Mouse (Mus musculus): ENCODE measurements around the gene Cfap57. TPM values are rescaled to one million over a fixed set of nuclear protein-coding genes. Genes with fewer than 3 reads are reported as not detected.
"Not testable (repeated sequence)": the region's sequence is repeated elsewhere in the genome, so short reads cannot be mapped to it uniquely, and the experiment has no call there.

The Cfap57 gene
- polyA plus RNA-seq, 1 experiment from 2014 or later: 2.3 TPM

GRCm38 (mm10) chr4:118548130-118548480 lies 72.5 kb downstream of the Cfap57 start:
- ATAC-seq (ENCODE audit: low FRiP score); H3K27me3 ChIP-seq; H3K27ac ChIP-seq; H3K9ac ChIP-seq; H3K4me3 ChIP-seq; H3K9me3 ChIP-seq; H3K4me2 ChIP-seq; H3K36me3 ChIP-seq: not testable (repeated sequence)
- 91% methylated on average over 10 of the region's 10 CpGs for WGBS
- H3K4me1 ChIP-seq (replicated peaks): peaks cover 10% of the 10 kb centered on the region

DNA sequence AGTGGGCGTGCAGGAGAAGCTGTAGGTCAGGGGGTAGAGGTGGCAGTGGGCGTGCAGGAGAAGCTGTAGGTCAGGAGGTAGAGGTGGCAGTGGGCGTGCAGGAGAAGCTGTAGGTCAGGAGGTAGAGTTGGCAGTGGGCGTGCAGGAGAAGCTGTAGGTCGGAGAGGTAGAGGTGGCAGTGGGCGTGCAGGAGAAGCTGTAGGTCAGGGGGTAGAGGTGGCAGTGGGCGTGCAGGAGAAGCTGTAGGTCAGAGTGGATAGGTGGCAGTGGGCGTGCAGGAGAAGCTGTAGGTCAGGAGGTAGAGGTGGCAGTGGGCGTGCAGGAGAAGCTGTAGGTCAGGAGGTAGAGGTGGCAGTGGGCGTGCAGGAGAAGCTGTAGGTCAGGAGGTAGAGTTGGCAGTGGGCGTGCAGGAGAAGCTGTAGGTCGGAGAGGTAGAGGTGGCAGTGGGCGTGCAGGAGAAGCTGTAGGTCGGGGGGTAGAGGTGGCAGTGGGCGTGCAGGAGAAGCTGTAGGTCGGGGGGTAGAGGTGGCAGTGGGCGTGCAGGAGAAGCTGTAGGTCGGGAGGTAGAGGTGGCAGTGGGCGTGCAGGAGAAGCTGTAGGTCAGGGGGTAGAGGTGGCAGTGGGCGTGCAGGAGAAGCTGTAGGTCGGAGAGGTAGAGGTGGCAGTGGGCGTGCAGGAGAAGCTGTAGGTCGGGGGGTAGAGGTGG lies 73.0 kb downstream of the Cfap57 start:
- not testable (repeated sequence) for H3K4me2 ChIP-seq; H3K9me3 ChIP-seq; H3K4me3 ChIP-seq; H3K36me3 ChIP-seq; ATAC-seq (ENCODE audit: low FRiP score); H3K27ac ChIP-seq; H3K27me3 ChIP-seq; H3K9ac ChIP-seq
- 90% methylated on average over 23 of the region's 23 CpGs for WGBS
- H3K4me1 ChIP-seq (replicated peaks): peaks cover 14% of the 10 kb centered on the region

GRCm38 (mm10) chr4:118544441-118545127 lies 76.0 kb downstream of the Cfap57 start:
- no peak overlapping the region for H3K27ac ChIP-seq
- no peak overlapping the region for H3K9ac ChIP-seq
- H3K9me3 ChIP-seq: peaks cover 3% of the 10 kb centered on the region
- peaks cover 15% of the 10 kb centered on the region for H3K27me3 ChIP-seq
- 81% methylated on average over 14 of the region's 14 CpGs for WGBS
- H3K36me3 ChIP-seq: no peaks in the 10 kb centered on the region
- peak overlapping the region; percentile 57; the same call in 1 of the 2 replicates for H3K4me2 ChIP-seq
- peaks cover 14% of the 10 kb centered on the region for H3K4me1 ChIP-seq (replicated peaks)
- no peak for ATAC-seq (ENCODE audit: low FRiP score)
- H3K4me3 ChIP-seq: no peak overlapping the region

DNA sequence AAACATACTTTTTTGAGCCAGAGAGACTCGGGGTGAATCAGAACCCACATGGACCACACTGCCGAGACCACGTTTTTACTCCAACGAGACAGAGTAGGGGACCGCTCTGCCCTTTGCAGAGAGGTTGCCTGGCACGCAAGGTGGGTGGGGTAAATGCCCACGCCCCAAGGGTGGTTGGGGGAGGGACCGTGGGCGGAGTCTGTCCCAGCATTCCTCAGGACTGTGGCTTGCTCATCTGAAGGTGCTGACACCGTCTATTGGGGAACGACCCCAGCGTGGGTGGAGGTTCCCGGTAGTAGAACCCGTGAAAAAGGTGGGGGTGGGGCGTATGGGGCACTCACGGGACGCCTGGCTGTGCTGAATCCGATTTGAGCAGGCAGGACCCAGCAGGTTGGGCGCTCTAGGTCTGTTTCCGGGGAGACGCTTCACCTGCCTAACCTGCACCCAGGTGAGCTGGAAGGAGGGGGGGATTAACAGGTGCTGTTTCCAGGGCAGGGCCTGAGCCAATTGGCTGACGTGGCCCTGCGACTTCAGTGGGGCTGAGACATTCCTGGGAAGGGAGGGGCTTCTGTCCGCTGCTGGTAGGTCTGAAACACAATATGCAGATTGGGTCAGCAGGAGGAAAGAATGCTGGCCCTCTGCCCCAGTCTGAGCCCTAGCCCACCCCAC lies 76.9 kb downstream of the Cfap57 start, which contains the start of gene Tmem125:
Gene Tmem125 (minus strand): TSS at position 453 of the 669 bp plus-strand sequence.
- Histone ChIP-seq H3K27me3 (peaks cover 15% of the 10 kb centered on the region), H3K27ac (no peak within 1 kb of the TSS), H3K9ac (peak within 1 kb of the TSS; percentile 51; the same call in 1 of the 2 replicates), H3K36me3 (no peaks in the 10 kb centered on the region), H3K4me3 (peak within 1 kb of the TSS; percentile 29), H3K4me1 (replicated peaks) (peaks cover 14% of the 10 kb centered on the region), H3K9me3 (peaks cover 3% of the 10 kb centered on the region), H3K4me2 (peak within 1 kb of the TSS; percentile 57)
- WGBS: 2% methylated on average over 24 of the region's 24 CpGs
- peak; percentile 68 for ATAC-seq (ENCODE audit: low FRiP score)

DNA sequence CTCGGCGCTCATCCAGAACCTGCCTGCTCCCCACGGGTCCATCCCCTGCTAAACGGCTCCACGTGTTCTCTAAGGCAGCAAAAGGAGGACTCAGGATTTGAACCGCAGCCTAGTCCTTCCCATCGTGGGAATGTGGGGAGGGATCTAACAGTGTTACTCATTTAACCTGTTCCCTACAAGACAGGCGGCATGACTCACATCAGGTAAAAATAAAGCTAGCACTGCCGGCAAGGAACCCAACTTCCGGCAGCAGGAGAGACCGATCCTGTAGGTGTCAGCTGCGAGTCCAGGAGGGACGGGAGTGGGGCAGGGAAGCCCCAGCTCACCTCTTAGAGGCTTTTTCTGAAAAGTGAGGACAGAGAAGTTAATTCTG lies 77.4 kb downstream of the Cfap57 start:
- Histone ChIP-seq H3K27me3 (peaks cover 15% of the 10 kb centered on the region), H3K4me1 (replicated peaks) (peaks cover 14% of the 10 kb centered on the region), H3K4me3 (peak overlapping the region; percentile 29), H3K36me3 (no peaks in the 10 kb centered on the region), H3K9me3 (peaks cover 3% of the 10 kb centered on the region), H3K9ac (no peak overlapping the region), H3K4me2 (peak overlapping the region; percentile 57), H3K27ac (no peak overlapping the region)
- 23% methylated on average over 13 of the region's 13 CpGs for WGBS
- no peak for ATAC-seq (ENCODE audit: low FRiP score)

GRCm38 (mm10) chr4:118542510-118543157 lies 77.9 kb downstream of the Cfap57 start:
- Histone ChIP-seq H3K9me3 (peaks cover 3% of the 10 kb centered on the region; the same call in 1 of the 2 replicates), H3K36me3 (no peaks in the 10 kb centered on the region), H3K4me1 (replicated peaks) (peaks cover 14% of the 10 kb centered on the region), H3K9ac (no peak overlapping the region), H3K4me3 (no peak overlapping the region), H3K27ac (no peak overlapping the region), H3K4me2 (peak overlapping the region; percentile 57; the same call in 1 of the 2 replicates), H3K27me3 (peaks cover 15% of the 10 kb centered on the region)
- WGBS: 57% methylated on average over 9 of the region's 9 CpGs
- no peak for ATAC-seq (ENCODE audit: low FRiP score)

- peaks cover 15% of the 10 kb centered on the region for H3K27me3 ChIP-seq
- no peak overlapping the region for H3K4me3 ChIP-seq
- 9% methylated on average over 10 of the region's 10 CpGs for WGBS
- H3K9me3 ChIP-seq: no peaks in the 10 kb centered on the region
- no peak overlapping the region for H3K27ac ChIP-seq
- H3K4me1 ChIP-seq (replicated peaks): peaks cover 14% of the 10 kb centered on the region
- no peak for ATAC-seq (ENCODE audit: low FRiP score)
- H3K36me3 ChIP-seq: no peaks in the 10 kb centered on the region
- H3K9ac ChIP-seq: no peak overlapping the region
- no peak overlapping the region for H3K4me2 ChIP-seq
Measured at GRCm38 (mm10) chr4:118539904-118540303, 80.7 kb downstream of the Cfap57 start.

DNA sequence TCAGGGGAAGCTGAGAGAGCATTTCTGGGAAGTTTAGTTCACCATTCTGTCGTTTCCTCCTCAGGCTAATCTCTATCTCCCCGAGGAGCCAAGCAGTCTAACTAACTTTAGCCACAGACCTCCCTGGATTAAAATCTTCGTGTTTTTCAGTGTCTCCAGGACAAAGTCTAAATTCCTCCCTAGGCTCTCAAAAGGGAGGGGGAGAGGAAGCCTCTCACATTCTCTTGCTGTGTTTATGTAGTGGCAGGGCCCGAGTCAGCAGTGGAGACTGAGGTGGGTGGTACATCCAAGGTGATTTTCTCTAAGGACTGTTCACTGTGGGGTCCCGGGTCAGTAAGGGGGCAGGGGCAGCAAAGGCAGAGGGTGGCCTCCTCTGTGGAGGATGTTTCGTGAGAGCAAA lies 82.8 kb downstream of the Cfap57 start:
- H3K9me3 ChIP-seq: no peaks in the 10 kb centered on the region
- ATAC-seq (ENCODE audit: low FRiP score): no peak
- H3K4me2 ChIP-seq: no peak overlapping the region
- H3K4me1 ChIP-seq (replicated peaks): 0 out of 2 replicates have a peak, but pooled peaks cover under 1% of the 10 kb centered on the region
- no peak overlapping the region for H3K9ac ChIP-seq
- peaks cover 15% of the 10 kb centered on the region for H3K27me3 ChIP-seq
- no peaks in the 10 kb centered on the region for H3K36me3 ChIP-seq
- 50% methylated on average over 6 of the region's 6 CpGs for WGBS
- H3K27ac ChIP-seq: no peak overlapping the region
- no peak overlapping the region for H3K4me3 ChIP-seq

DNA sequence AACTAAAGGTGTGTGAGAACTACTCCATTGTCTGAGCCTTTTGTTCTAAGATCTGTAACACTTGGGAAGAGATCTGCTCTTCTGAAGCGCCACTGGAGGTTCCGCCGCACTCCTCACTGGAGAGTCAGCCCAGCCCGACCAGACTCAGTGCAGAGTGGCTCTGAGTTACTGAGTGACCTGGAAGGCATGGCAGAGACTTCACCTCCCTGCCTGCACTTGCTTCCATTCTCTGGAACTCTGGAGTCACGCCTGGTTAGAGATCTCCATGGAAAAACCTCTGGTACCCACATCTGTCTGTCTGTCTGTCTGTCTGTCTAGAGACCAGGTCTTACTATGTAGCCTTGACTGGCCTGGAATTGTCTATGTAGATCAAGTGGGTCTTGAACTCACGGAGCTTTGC lies 85.0 kb downstream of the Cfap57 start:
- WGBS: 83% methylated on average over 6 of the region's 6 CpGs
- ATAC-seq (ENCODE audit: low FRiP score): no peak
- Histone ChIP-seq H3K4me3 (no peak overlapping the region), H3K27me3 (0 out of 2 replicates have a peak, but pooled peaks cover 3% of the 10 kb centered on the region), H3K9ac (no peak overlapping the region), H3K36me3 (no peaks in the 10 kb centered on the region), H3K27ac (no peak overlapping the region), H3K9me3 (no peaks in the 10 kb centered on the region), H3K4me2 (no peak overlapping the region), H3K4me1 (replicated peaks) (no peaks in the 10 kb centered on the region)

DNA sequence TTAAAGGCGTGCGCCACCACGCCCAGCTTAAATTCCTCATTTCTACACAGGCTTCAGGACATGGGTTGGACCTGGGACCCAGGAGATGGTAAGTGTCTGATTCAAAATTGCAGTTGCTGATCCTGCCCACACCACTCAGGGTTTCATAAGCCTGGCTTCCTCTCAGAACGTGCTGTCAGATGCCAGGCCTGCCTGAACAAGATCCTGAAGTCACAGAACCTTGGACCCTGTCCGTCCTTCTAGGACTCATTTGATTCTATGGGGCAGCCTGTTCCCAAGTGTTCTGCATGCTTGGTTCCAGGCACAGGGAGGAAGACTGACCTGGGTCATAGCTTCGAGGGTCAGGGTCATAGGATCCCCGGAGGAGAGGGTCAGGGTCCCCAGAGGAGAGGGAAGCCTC lies 87.0 kb downstream of the Cfap57 start:
- no peak for ATAC-seq (ENCODE audit: low FRiP score)
- 79% methylated on average over 7 of the region's 7 CpGs for WGBS
- no peaks in the 10 kb centered on the region for H3K9me3 ChIP-seq
- no peak overlapping the region for H3K4me2 ChIP-seq
- H3K27me3 ChIP-seq: 0 out of 2 replicates have a peak, but pooled peaks cover 3% of the 10 kb centered on the region
- no peak overlapping the region for H3K4me3 ChIP-seq
- no peaks in the 10 kb centered on the region for H3K4me1 ChIP-seq (replicated peaks)
- H3K27ac ChIP-seq: no peak overlapping the region
- H3K36me3 ChIP-seq: no peaks in the 10 kb centered on the region
- no peak overlapping the region for H3K9ac ChIP-seq

- Histone ChIP-seq H3K4me1 (replicated peaks) (no peaks in the 10 kb centered on the region), H3K4me2 (no peak overlapping the region), H3K27me3 (0 out of 2 replicates have a peak, but pooled peaks cover 3% of the 10 kb centered on the region), H3K4me3 (no peak overlapping the region), H3K9me3 (no peaks in the 10 kb centered on the region), H3K27ac (no peak overlapping the region), H3K9ac (no peak overlapping the region), H3K36me3 (no peaks in the 10 kb centered on the region)
- 51% methylated on average over 3 of the region's 4 CpGs for WGBS
- no peak for ATAC-seq (ENCODE audit: low FRiP score)
Measured at GRCm38 (mm10) chr4:118533156-118533555, 87.4 kb downstream of the Cfap57 start.

GRCm38 (mm10) chr4:118532663-118533062 lies 87.9 kb downstream of the Cfap57 start:
- Histone ChIP-seq H3K36me3 (no peaks in the 10 kb centered on the region), H3K4me3 (no peak overlapping the region), H3K4me1 (replicated peaks) (no peaks in the 10 kb centered on the region), H3K27me3 (peaks cover 3% of the 10 kb centered on the region; the same call in 1 of the 2 replicates), H3K9me3 (no peaks in the 10 kb centered on the region), H3K9ac (no peak overlapping the region), H3K4me2 (no peak overlapping the region), H3K27ac (no peak overlapping the region)
- no peak for ATAC-seq (ENCODE audit: low FRiP score)
- 80% methylated on average over 5 of the region's 5 CpGs for WGBS
